Mouse (Mus musculus): ENCODE data around the gene Rnf114. TPM values are rescaled to one million over a fixed set of nuclear protein-coding genes. Genes with fewer than 3 reads are reported as not detected.

The Rnf114 gene
- polyA plus RNA-seq, 1 experiment from 2014 or later = 139 TPM

DNA sequence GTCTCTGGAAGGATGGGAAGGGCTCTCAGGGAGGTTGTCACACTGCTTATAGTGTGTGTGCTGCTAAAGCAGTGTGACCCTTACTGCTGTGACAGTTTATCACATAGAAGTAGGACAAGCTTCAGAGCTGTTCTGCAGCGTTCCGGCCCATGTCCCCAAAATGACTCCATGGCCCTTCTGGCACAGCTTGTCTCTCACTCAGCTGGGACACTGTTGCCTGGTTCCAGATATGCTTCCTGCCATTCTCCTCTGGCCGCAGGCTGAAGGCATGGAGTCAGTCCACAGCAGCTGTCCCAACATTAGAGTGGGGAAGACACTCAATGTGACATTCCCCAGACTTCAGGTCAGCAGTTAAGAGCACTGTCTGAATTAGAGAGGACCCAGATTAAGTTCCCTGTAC is 33.9 kb upstream of the Rnf114 start:
- no peak overlapping the region for H3K4me2 ChIP-seq
- no peaks in the 10 kb centered on the region for H3K27me3 ChIP-seq
- 97% methylated on average over 3 of the region's 3 CpGs for WGBS
- 0 out of 2 replicates have a peak, but pooled peaks cover under 1% of the 10 kb centered on the region for H3K4me1 ChIP-seq (replicated peaks)
- H3K36me3 ChIP-seq = peaks cover 85% of the 10 kb centered on the region
- H3K9ac ChIP-seq = no peak overlapping the region
- no peaks in the 10 kb centered on the region for H3K9me3 ChIP-seq
- H3K4me3 ChIP-seq = no peak overlapping the region
- ATAC-seq (ENCODE audit: low FRiP score) = no peak
- H3K27ac ChIP-seq = no peak overlapping the region

DNA sequence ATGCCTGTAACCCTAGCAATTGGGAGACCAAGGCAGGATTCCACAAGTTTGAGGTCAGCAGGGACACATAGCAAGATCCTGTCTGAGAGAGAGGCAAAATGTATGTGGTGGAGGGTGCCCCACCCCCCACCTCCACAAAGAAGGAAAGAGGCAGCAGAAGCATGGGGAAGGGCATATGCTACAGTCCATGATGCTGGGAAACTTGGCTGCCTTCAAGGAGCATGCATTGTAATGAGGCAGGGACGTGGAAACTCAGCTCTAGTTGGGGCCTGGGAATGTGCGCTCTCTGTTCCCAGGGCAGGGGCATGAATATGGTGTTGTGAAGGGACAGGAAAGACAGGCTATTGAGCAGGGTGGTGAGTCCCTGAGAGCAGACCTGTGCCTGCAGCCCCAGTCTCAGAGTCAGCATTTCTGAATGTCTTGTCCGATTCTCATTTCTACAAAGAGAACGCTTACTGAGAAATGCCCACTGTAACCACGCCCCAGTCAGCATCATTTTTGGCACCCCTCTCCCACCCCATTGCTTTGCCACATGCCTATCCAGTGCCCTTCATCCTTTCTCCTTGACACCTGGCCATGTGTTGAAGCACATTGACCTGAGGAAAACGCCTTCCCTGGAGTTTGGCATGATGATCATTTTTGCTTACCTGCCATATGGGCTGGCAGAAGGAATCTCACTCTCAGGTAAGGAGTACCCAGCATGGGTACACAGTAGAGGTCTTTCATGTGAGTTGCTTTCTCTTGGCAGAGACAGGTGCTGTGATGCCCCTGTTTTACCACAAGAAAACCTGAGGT is 33.2 kb upstream of the Rnf114 start:
- H3K9me3 ChIP-seq = no peaks in the 10 kb centered on the region
- no peak overlapping the region for H3K4me2 ChIP-seq
- no peaks in the 10 kb centered on the region for H3K4me1 ChIP-seq (replicated peaks)
- no peak for ATAC-seq (ENCODE audit: low FRiP score)
- no peaks in the 10 kb centered on the region for H3K27me3 ChIP-seq
- 92% methylated on average over 6 of the region's 6 CpGs for WGBS
- peaks cover 78% of the 10 kb centered on the region for H3K36me3 ChIP-seq
- no peak overlapping the region for H3K9ac ChIP-seq
- H3K27ac ChIP-seq = no peak overlapping the region
- H3K4me3 ChIP-seq = no peak overlapping the region

DNA sequence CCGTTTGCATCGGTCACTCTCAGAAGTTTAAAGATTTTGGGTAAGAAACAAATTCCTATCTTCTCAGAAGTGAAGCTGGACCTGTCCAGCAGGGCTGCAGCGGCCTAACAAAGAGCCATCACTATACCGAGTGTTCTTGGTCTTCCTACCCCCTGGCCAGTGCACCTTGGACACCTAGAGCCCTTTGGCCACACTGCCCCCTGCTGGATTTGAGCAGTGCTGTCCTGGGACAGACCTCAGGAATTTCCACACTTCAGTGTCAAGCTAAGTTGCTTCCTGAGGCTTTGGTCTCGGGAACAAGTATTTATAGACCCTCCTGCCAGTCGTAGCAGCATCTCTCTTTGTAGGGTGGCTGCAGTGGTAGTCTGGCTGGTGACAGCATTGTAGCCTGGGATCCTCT is 29.5 kb upstream of the Rnf114 start:
- peaks cover 76% of the 10 kb centered on the region for H3K36me3 ChIP-seq
- H3K4me3 ChIP-seq = no peak overlapping the region
- no peaks in the 10 kb centered on the region for H3K9me3 ChIP-seq
- no peak overlapping the region for H3K9ac ChIP-seq
- no peak overlapping the region for H3K4me2 ChIP-seq
- no peak overlapping the region for H3K27ac ChIP-seq
- no peaks in the 10 kb centered on the region for H3K4me1 ChIP-seq (replicated peaks)
- no peak for ATAC-seq (ENCODE audit: low FRiP score)
- 59% methylated on average over 6 of the region's 6 CpGs for WGBS
- no peaks in the 10 kb centered on the region for H3K27me3 ChIP-seq

DNA sequence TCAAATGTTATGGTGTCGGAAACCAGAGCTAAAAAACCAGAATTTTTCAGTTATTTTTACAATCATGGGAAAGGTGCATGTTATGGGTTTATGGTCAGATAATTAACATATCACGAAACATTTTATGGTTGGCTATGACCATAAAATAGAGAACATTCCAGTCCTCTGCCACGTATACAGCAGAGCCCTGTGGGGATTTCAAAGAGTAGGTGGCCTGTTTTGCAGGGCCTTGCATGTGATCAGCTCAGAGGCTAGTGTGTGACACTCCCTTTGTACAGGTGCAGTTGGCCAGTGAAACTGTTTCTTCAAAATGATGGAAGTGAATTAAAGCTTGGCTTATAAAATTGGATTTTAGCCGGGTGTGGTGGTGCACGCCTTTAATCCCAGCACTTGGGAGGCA is 28.6 kb upstream of the Rnf114 start:
- Histone ChIP-seq H3K36me3 (peaks cover 75% of the 10 kb centered on the region), H3K9me3 (no peaks in the 10 kb centered on the region), H3K4me1 (replicated peaks) (no peaks in the 10 kb centered on the region), H3K4me2 (no peak overlapping the region), H3K27me3 (no peaks in the 10 kb centered on the region), H3K27ac (no peak overlapping the region), H3K4me3 (no peak overlapping the region), H3K9ac (no peak overlapping the region)
- 94% methylated on average over 5 of the region's 5 CpGs for WGBS
- ATAC-seq (ENCODE audit: low FRiP score) = no peak

DNA sequence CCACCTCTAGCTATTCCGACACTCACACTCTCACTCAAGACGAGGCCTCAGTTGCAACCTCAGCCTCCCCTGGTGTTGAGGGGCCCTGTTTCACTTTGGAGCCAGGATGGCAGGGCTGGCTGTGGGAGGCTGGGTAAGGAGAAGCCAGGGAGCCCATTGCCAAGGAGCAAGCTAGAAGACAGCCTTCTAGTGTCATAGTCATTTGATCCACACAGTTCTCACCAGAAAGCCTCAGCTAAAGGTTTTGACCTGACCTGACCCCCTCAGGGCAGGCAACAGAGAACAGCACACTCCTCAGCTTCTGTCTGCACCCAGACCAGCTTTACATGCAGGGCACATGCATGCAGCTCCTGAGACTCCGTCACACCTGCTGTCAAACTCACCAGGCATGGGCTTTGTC is 26.5 kb upstream of the Rnf114 start:
- H3K36me3 ChIP-seq = peaks cover 75% of the 10 kb centered on the region
- no peaks in the 10 kb centered on the region for H3K4me1 ChIP-seq (replicated peaks)
- WGBS = 86% methylated on average over 3 of the region's 3 CpGs
- no peak overlapping the region for H3K4me3 ChIP-seq
- H3K9me3 ChIP-seq = no peaks in the 10 kb centered on the region
- no peak for ATAC-seq (ENCODE audit: low FRiP score)
- no peaks in the 10 kb centered on the region for H3K27me3 ChIP-seq
- no peak overlapping the region for H3K4me2 ChIP-seq
- H3K27ac ChIP-seq = no peak overlapping the region
- no peak overlapping the region for H3K9ac ChIP-seq

DNA sequence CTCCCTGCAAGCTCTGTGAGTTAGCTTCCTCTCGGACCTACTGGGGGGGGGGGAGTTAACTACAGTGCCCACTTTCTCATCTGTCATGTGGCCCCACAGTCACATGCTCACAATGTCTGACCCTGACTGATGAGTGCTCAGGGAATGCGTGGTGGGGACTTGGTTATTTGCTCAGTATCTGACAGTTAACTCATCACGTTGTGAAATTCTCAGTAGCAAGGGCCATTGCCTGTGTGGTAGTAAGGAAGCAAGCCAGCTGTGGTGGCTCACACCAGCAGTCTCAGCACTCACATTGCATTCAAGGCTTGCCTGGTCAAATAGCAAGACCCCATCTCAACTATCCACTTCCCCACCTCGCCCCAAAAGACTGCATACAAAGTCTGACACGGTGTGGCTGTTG is 25.2 kb upstream of the Rnf114 start:
- Histone ChIP-seq H3K9ac (no peak overlapping the region), H3K36me3 (peaks cover 76% of the 10 kb centered on the region), H3K27me3 (no peaks in the 10 kb centered on the region), H3K9me3 (no peaks in the 10 kb centered on the region), H3K4me3 (no peak overlapping the region), H3K27ac (no peak overlapping the region), H3K4me1 (replicated peaks) (no peaks in the 10 kb centered on the region), H3K4me2 (no peak overlapping the region)
- WGBS = 87% methylated on average over 5 of the region's 5 CpGs
- no peak for ATAC-seq (ENCODE audit: low FRiP score)

DNA sequence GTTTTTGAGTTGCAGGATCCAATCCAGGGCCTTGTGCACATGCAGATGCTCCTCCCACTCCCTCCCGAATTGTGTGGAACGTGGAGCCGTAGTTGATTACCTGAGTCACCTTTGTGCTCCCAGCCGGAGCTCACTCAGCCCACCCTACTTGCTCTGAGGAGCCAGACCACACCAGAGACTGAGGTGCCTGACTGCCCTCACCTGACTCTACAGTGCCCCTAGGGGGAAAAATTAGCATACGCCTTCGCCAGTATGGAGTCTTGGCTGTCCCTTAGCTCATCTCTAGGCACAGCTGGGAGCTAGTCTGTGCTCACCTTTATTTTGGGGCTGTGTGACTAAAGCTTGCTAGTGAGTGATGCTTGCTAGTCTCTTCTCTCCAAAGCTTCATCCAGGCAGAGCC is 24.0 kb upstream of the Rnf114 start:
- H3K9ac ChIP-seq = no peak overlapping the region
- H3K4me2 ChIP-seq = no peak overlapping the region
- no peaks in the 10 kb centered on the region for H3K4me1 ChIP-seq (replicated peaks)
- WGBS = 86% methylated on average over 6 of the region's 6 CpGs
- H3K27me3 ChIP-seq = no peaks in the 10 kb centered on the region
- peaks cover 82% of the 10 kb centered on the region for H3K36me3 ChIP-seq
- ATAC-seq (ENCODE audit: low FRiP score) = no peak
- H3K27ac ChIP-seq = no peak overlapping the region
- H3K9me3 ChIP-seq = no peaks in the 10 kb centered on the region
- H3K4me3 ChIP-seq = no peak overlapping the region

DNA sequence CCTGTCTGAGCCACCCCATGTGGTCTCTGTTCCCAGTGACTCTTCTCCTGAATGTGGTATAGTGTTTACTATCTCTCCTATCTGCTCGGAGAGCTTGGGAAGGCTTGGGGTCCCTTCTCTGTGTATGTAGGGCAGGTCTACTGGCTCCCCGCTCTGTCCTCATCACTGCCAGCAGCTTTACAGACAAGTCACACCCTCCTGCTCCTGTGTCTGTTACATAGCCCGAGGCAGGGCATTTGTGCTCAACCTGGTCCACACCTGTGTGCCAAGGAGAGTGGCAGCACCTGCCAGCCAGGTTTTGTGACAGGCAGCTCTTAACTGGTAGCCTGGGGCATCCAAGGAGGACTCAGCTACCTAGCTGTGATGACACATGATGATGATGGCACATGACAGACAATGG is 21.8 kb upstream of the Rnf114 start:
- no peak for ATAC-seq (ENCODE audit: low FRiP score)
- WGBS = 99% methylated on average over 3 of the region's 3 CpGs
- Histone ChIP-seq H3K27ac (no peak overlapping the region), H3K4me1 (replicated peaks) (peaks cover 3% of the 10 kb centered on the region), H3K4me2 (no peak overlapping the region), H3K36me3 (peaks cover 88% of the 10 kb centered on the region), H3K4me3 (no peak overlapping the region), H3K27me3 (no peaks in the 10 kb centered on the region), H3K9me3 (no peaks in the 10 kb centered on the region), H3K9ac (no peak overlapping the region)

DNA sequence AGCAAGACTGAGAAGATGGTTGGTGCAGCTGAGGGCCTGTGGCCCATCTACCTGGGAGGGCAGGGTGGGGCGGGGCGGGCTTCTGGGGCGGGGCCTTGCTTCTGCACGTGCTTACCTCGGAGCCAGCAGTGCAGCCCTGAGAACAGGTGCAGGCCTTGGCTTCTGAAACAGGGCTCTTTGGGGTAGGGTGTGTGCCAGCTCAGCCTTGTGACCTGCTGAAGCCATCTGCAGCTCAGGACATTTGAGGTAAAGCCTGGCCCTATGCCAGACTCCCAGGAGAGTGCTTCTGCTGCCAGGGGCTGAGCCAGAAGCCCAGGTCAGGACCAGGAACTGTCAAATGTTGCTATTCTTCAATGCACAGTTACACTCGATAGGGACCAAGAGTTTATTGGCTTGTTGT is 20.9 kb upstream of the Rnf114 start:
- 92% methylated on average over 6 of the region's 6 CpGs for WGBS
- peaks cover 79% of the 10 kb centered on the region for H3K36me3 ChIP-seq
- peaks cover 12% of the 10 kb centered on the region for H3K4me1 ChIP-seq (replicated peaks)
- H3K27me3 ChIP-seq = no peaks in the 10 kb centered on the region
- no peak overlapping the region for H3K4me3 ChIP-seq
- ATAC-seq (ENCODE audit: low FRiP score) = no peak
- no peak overlapping the region for H3K27ac ChIP-seq
- H3K9ac ChIP-seq = no peak overlapping the region
- H3K4me2 ChIP-seq = no peak overlapping the region
- H3K9me3 ChIP-seq = no peaks in the 10 kb centered on the region

DNA sequence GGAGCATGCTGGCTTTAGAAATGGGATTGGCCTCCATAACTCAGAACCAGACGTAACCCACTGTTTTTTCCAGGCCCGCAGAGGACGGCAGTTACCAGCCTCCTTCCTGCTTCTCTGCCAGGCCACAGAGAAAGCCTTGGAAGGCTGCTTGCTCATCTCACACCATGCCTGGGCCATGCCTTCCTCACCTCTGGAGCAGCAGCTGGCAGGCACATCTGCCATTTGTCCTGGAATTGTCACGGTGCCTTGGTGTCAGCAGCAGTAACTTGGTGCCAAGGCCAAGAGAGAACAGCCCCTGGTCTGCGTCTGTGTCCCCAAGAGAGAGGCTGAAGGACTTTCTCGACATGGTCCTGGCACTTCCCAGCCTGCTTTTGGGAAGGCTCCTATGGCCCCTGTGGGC is 18.2 kb upstream of the Rnf114 start:
- 95% methylated on average over 6 of the region's 6 CpGs for whole genome bisulfite sequencing
- peaks cover 21% of the 10 kb centered on the region for H3K4me1 ChIP-seq (replicated peaks)
- no peak overlapping the region for H3K9ac ChIP-seq
- ATAC-seq (ENCODE audit: low FRiP score) = no peak
- no peak overlapping the region for H3K4me3 ChIP-seq
- H3K4me2 ChIP-seq = no peak overlapping the region
- H3K27me3 ChIP-seq = no peaks in the 10 kb centered on the region
- no peaks in the 10 kb centered on the region for H3K9me3 ChIP-seq
- no peak overlapping the region for H3K27ac ChIP-seq
- H3K36me3 ChIP-seq = peaks cover 63% of the 10 kb centered on the region

DNA sequence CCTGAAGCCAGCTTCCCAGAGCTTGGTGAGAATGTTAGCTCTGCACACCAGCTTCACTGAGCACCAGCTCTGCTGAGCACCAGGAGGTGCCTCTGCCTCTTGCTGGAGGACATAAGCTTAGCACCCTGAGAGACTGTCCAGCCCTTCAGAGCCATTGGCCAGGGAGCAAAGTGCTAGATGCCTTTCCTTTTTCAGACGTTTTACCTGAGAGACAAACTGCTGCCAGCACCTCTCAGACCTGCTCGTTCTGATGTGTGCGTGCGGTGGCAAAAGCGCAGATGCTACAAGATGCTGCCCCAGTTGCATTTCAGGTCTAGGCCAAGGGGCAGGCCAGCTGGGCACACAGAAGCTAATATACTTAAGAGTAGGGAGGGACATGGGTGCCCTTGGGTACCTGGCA is 16.8 kb upstream of the Rnf114 start:
- Histone ChIP-seq H3K9me3 (no peaks in the 10 kb centered on the region), H3K4me3 (no peak overlapping the region), H3K27ac (peak overlapping the region; percentile 77), H3K4me1 (replicated peaks) (peaks cover 21% of the 10 kb centered on the region), H3K4me2 (no peak overlapping the region), H3K36me3 (peaks cover 56% of the 10 kb centered on the region), H3K27me3 (no peaks in the 10 kb centered on the region), H3K9ac (no peak overlapping the region)
- WGBS = 83% methylated on average over 5 of the region's 5 CpGs
- no peak for ATAC-seq (ENCODE audit: low FRiP score)

DNA sequence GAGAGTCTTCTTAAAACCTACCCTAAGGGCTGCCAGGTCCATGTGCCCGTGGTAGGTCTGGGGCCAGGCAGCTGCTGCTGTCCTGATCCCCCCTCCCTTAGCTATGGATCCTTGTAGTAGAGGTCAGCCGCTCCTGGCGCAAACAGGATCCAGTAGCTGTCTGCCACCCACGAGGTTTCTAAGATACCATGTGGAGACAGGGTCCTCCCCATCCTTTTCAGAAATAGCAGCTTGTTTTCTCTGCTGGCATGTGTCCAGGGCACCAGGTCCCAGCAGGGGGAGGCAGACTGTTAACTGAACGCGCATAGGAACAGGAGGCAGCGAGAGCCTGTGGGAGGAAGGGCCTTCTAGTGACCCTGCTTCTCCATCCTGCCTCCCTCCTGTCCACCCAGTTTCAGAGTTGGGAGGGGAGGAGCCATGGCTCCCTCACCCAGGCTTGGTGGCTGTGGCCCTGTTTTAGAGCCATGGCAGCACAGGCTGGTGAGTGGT is 16.2 kb upstream of the Rnf114 start:
- Histone ChIP-seq H3K9ac (peak overlapping the region; percentile 26), H3K27me3 (no peaks in the 10 kb centered on the region), H3K4me3 (no peak overlapping the region), H3K9me3 (no peaks in the 10 kb centered on the region), H3K4me1 (replicated peaks) (peaks cover 21% of the 10 kb centered on the region), H3K4me2 (0 out of 2 replicates have a peak overlapping the region, but pooled peaks have one; percentile 8), H3K36me3 (peaks cover 53% of the 10 kb centered on the region), H3K27ac (peak overlapping the region; percentile 77)
- ATAC-seq (ENCODE audit: low FRiP score) = peak; percentile 85
- 12% methylated on average over 7 of the region's 7 CpGs for WGBS

DNA sequence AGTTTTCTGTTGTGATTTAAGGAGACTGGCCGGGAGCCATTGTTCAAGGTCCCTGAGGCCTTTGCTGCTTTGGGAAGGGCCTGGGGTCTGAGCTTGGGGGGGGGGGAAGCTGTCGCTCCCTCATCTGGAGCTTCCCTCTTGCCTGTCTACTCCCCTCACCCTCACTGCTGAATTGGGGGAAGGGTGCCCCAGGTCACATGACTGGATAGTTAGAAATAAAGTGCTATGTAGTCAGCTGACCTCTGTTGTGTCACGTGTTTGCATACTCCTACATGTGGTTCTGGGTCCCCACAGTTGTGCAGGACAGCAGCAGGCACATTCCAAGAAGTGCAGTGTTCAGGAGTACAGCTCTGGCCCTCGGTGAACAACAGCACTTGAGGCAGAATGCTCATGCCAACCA is 15.7 kb upstream of the Rnf114 start:
- 60% methylated on average over 4 of the region's 4 CpGs for WGBS
- Histone ChIP-seq H3K4me2 (0 out of 2 replicates have a peak overlapping the region, but pooled peaks have one; percentile 8), H3K36me3 (peaks cover 48% of the 10 kb centered on the region), H3K9me3 (no peaks in the 10 kb centered on the region), H3K9ac (peak overlapping the region; percentile 26), H3K4me3 (no peak overlapping the region), H3K27me3 (no peaks in the 10 kb centered on the region), H3K27ac (peak overlapping the region; percentile 77), H3K4me1 (replicated peaks) (peaks cover 21% of the 10 kb centered on the region)
- ATAC-seq (ENCODE audit: low FRiP score) = no peak
